Mouse (Mus musculus) thymus, postnatal 4 days (tissue): ENCODE measurements around the gene Tet1.

ENCODE experiments used
- DNase-seq: peaks from one replicate; pipeline ENCODE4 v3.0.0; 2021

Gene Tet1

GRCm38 (mm10) chr10:62886799-62887591 lies 21.8 kb downstream of the Tet1 start:
- DNase-seq, result peak; percentile 61

DNA sequence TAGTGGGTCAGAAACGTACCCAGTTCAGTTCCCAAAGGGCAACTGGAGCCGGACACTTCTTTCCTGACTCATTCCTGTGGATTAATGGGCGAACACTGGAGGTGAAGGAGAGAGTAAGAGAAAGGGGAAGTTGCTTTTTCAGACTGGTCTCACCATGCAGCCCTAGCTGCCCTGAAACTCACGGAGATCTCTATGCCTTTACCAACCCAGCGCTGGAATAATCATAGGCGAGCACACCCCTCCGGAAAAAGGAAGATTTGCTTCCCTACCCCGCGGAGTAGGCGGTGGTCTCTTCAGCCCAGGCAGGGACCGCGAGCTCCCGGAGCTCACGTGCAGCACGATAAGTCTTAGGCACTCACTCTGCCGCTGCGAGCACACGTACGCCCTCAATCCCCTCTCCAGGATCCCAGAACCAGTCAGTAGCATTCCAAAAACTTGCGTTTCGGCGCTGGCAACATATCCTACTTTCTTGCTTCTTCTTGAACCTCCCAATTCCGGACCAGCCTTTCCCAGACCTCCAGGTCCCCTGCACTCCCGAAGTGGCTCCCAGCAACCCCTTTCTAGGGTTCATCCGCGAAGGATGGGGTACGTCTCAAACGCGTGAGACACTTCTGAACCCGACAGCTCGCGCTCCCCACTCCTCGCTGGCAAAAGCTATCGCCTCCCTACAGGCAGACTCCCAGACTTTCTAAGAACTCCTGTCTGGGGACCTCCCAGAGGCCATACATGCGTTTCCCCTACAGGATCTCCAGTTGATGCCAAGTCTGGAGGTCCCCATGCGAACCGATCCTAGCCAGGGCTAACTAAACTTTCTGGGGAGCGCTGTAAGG lies 22.6 kb downstream of the Tet1 start:
- DNase-seq, result peak; percentile 32

- DNase-seq, result no peak
These were observed 23.3 kb downstream of the Tet1 start for GRCm38 (mm10) chr10:62885460-62885859.

GRCm38 (mm10) chr10:62884517-62884916 lies 24.3 kb downstream of the Tet1 start:
- DNase-seq, result no peak

DNA sequence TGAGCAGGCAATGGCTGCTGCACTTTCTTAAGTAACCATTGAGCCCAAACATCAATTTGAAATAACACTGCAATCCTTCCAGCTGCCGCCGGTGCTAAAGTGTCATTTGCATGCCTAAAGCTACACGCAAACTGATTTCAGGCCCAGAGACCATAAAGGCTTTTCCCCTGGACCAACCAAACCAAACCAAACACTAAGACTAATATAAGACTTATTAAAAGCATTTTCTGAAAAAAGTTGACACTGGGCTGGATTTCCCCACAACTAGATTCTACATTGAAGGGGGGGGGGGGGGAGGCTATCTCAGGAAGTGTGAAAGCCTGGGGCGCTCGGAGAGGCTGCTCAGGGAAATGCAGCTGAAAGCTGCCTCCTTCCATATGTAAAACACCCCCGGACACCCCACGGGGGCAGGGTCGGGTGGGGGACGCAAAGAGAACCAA lies 24.8 kb downstream of the Tet1 start:
- DNase-seq, result peak; percentile 24

DNA sequence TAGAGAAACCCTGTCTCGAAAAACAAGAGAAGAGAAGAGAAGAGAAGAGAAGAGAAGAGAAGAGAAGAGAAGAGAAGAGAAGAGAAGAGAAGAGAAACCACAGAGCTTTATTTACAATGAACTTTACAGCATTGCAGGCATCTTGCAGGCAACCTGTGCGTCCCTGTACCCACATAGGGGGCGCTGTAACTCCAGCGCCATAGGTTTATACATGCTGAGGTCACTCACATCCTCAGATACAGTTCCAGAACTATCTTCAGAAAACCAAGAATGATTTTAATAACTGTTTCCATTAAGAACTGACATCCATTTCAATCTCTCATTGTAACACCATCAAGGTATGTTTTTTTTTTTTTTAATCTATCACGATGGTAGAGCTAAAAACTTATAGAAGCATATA lies 27.6 kb downstream of the Tet1 start:
- DNase-seq, result peak; percentile 71

- no peak for DNase-seq
These were observed 30.7 kb downstream of the Tet1 start for GRCm38 (mm10) chr10:62878056-62878455.

GRCm38 (mm10) chr10:62875565-62875964 lies 33.2 kb downstream of the Tet1 start:
- DNase-seq, result no peak

DNA sequence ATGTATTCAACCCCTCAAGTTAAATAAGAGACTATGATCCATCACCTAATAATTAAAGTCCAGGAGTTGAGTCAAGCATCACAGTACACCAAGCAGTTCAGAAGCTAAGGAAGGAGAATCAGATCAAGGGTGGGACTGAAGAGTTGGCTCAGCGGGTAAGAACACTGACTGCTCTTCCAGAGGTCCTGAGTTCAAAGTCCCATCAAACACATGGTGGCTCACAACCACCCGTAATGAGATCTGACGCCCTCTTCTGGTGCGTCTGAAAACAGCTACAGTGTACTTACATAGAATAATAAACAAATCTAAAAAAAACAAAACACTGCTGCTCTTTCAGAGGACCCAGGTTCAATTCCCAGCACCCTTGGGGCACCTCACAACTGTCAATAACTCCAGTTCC lies 34.0 kb downstream of the Tet1 start:
- no peak for DNase-seq

- DNase-seq, result peak; percentile 16
These were observed 42.6 kb downstream of the Tet1 start for GRCm38 (mm10) chr10:62866035-62866791.

- DNase-seq, result peak; percentile 78
These were observed 43.4 kb downstream of the Tet1 start for GRCm38 (mm10) chr10:62865167-62866034.

GRCm38 (mm10) chr10:62863563-62863962 lies 45.2 kb downstream of the Tet1 start:
- no peak for DNase-seq

- peak; percentile 29 for DNase-seq
These were observed 46.4 kb downstream of the Tet1 start for GRCm38 (mm10) chr10:62862435-62862834.

- peak; percentile 28 for DNase-seq
These were observed 49.8 kb downstream of the Tet1 start for GRCm38 (mm10) chr10:62858967-62859366.

- DNase-seq, result no peak
These were observed 52.0 kb downstream of the Tet1 start for GRCm38 (mm10) chr10:62856690-62857290.

DNA sequence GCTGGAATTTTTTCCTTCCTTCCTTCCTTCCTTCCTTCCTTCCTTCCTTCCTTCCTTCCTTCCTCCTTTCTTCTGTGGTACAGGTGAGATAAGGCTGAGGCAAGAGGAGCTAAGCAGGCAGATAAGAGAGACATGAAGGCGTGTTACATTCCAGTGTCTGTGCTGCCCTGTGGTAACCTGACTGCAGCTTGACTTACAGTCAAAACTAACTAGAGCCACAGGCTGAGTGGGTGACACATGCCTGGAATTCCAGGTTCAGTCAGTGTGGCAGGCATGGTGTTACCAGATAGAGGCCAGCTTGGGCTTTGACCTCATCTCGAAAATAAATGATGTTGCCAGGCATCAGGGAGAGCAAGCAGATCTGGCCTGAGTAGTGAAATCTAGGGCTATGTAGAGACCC lies 53.8 kb downstream of the Tet1 start:
- DNase-seq, result no peak

- DNase-seq, result no peak
These were observed 54.2 kb downstream of the Tet1 start for GRCm38 (mm10) chr10:62854581-62854980.

DNA sequence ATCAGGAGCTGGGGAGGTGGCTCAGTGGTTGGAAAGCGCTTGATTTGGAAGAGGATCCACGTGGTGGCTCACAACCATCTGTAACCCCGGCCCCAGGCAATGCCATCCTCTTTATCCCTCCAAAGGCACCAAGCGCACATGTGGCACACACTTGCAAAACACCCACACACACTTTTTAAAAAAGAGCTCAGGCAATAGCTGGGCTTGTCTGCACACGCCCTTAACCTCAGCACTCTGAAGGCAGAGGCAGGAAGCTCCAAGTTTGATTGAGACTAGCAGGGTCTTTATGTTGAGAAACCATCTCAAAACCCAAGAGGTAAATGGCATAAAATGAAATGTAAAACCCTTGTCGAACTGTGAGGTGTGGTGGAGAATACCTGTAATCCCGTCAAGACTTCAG lies 57.2 kb downstream of the Tet1 start:
- no peak for DNase-seq

- DNase-seq, result no peak
These were observed 57.8 kb downstream of the Tet1 start for GRCm38 (mm10) chr10:62851025-62851424.

DNA sequence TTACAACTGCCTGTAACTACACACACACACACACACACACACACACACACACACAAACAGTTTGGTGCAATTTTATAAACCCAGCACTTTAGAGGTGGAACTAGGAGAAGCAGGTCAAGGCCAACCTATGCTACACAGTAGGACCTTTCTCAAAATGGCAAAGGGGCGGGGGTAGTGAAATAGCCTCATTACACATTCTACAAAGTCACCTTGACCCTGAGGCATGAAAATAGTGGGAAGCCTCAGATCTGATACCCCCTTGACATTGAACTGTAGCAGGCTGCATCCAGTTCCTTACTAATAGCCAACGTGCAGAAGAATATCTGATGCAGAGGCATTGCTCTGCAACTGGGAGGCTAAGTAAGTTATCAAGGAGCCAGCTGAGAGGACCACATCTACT lies 60.0 kb downstream of the Tet1 start:
- no peak for DNase-seq

GRCm38 (mm10) chr10:62847069-62847626 lies 61.6 kb downstream of the Tet1 start:
- no peak for DNase-seq
